Mouse (Mus musculus) urinary bladder, postnatal 25 days (tissue): ENCODE measurements around the gene Dspp.

Experiments
- DNase-seq: peaks from one replicate; pipeline ENCODE4 v3.0.0; 2022; ENCODE audit warnings: low spot score

Gene Dspp

DNA sequence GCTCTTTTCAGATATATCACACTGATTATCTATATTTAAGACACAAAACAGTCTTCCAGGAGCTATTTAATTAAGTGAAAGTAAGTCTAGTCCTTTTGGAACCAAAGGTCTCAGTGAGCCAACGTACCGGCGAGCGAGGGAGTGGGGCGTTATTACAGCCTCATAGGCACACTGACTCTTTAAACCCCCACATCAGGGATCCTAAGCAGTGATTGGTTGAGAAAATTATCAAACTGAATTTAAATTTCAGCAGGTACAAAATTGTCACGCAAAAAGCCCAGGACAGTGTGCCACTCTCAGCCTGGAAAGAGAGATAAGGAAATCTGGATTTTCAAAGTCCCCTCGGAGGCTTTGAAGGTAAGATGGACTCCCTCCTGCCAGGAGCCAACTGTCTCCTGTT, at the start of gene Dspp:
Gene Dspp, plus strand, starts transcription at position 301 of the 400 bp plus-strand sequence.
- DNase-seq: no peak

DNA sequence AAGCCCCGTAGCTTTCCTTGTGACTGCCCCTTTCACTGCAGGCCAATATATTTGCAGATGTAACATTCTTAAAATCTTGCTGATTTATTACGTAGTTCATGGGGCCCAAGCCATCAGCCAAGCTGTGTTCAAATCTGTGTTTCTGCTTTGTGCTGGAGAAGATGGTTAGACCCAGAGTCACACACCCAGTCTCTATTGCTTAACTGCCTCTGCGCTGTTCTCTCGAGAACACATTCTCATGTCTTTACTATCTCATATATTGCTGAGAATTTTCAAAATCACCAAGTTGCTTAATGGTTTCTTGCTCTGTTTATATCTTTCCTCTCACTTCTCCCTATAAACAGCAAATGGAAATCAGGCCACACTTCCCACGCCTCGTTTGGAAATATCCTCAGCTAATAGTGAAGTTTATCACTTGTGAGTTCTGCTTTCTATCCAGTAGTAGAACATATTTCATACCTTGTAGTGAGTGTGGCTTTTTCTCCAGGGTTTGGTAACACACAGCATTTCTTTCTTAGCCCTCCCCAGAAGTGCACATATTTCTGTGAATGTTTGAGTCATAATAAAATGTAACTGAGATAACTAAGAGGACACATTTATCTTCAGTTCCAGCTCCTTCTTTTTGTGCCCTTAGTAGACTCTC, 46.4 kb upstream of the Dspp start:
- DNase-seq: no peak

DNA sequence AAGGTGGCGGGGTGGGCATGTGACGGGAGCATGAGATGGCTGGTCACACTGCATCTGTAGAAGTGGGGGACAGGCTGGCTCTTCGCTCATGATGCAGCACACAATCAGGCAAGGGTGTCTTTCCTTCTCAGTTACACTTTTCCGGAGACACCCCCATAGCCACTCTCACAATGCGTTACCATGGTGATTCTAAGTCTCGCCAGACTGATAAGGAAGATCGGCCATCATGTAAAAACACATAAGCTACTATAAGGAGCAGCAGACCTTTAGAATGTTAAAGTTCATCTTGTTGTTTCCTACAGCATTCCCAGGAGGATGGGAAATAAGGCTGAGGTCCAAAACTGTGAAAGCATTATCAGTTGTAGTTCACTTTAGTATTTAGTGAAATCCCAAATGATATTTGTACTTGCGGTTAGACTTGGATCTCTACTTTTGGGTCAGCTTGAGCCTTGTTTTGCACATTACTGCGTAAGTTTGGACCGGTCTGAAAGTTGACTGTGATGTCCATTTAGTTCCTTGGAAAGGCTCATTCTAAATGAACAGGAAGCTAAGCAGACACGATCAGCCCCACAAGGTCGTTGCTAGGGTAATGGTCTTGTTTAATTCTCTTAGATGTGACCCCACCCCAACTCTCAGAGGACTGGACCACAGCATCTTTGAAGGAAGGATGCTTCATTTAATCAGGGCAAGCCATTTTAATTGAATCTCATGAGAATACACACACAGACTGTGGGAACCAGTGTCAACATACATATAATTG, 43.8 kb upstream of the Dspp start:
- no peak for DNase-seq

DNA sequence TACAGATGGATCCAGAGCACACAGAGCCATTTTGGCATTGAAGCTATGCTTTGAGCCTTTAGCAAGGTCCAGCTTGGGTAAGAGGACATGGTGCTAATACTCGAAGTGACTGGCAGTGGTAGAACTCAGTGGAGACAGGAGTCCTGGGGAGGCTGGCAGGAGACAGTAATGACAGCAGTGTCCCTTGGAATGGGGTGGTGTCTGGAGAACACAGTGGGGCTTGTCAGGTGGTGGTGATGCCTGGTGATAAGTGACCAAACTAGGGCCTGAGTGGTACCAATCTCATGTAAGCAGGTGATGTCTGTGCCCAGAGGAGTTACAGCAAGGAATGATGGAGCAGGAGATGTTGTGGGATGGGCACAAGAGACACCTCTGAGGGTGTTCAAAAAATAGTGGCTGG, 43.2 kb upstream of the Dspp start:
- no peak for DNase-seq

DNA sequence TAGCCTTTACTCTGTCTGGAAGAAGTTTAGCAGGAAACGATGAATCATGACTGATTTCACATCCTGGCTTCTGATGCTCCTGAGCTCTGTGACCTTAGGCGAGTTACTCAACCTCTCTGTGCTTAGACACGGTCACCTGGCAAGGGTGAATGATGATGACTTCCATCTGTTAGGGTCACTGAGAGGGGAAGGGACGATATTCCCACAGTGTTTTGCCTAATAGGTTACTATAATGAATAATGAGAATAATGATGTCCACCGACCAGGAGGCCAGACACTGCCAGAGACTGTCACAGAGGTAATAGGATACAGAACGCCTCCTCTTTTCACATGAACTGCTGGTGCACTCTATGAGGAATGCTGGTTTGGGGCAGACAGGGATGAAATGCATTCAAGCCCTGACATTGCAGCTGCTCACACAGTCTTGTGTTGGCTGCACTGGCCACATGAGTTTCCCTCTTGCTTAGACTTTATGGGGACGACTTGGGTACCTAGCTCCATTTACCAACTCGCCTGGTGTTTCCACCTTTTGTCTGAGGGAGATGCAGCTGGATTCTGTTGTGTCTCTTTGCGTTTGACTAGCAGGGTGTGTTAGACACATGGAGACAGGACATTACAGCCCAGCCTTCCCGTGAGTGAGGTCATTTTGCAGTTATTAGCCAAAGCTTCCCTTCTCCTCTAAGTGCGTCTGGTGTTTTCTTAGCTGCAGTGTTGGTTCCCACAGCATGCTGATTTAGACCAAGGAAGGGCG, 42.1 kb upstream of the Dspp start:
- DNase-seq: no peak

DNA sequence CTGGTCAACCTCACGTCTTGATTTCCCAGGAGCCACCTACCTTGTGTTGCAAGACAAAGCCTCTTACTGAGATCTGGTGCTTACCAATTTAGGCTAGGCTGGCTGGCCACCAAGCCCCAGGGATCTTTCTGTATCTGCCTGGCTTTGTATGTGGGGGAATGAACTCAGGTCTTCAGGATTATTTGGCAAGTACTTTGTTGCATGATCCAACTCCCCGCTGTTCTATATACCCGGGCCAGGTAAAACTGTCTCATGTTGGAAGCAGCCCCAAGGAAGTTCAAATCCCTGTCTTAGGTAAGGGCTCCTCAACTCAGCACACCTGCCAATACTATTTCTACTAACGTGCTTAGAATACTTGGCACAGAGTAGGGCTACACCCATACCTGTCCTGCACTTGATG, 39.6 kb upstream of the Dspp start:
- no peak for DNase-seq

DNA sequence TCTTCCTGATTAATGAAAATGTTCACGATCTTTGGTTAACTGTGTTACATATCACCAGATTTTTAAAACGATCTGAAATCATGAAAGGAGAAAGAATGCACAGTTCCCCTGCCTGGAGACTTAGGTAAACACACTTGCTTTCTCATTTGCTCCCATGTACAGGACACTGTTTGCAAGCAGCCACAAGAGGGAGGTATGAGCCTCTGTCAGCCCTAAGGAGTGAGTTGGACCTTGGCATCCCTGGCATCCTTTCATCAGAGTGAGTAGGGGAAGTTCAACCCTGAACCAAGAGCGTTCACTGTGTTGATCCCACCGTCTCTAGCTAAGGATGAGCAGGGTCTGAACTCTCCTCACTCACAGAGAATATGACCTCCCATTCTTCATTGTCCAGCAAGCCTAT, 39.0 kb upstream of the Dspp start:
- DNase-seq: no peak

DNA sequence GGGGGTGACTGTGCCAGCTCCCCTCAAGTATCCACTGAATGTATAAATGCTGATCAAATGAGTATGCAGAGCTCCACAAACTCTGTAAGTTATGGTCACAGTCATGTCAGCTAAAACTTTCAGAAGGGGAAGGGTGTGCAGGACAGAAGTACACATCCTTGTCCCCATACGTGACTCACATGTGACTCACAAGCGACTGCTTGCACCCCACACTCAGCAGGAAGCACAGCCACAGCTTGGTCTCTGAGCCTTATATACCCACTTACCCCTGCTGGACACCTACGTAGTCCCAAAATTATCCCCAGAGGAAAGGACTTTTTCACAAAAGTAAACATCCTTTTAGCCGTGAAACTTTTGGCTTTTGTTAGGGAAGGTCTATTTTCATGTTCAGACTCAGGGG, 36.8 kb upstream of the Dspp start:
- no peak for DNase-seq

DNA sequence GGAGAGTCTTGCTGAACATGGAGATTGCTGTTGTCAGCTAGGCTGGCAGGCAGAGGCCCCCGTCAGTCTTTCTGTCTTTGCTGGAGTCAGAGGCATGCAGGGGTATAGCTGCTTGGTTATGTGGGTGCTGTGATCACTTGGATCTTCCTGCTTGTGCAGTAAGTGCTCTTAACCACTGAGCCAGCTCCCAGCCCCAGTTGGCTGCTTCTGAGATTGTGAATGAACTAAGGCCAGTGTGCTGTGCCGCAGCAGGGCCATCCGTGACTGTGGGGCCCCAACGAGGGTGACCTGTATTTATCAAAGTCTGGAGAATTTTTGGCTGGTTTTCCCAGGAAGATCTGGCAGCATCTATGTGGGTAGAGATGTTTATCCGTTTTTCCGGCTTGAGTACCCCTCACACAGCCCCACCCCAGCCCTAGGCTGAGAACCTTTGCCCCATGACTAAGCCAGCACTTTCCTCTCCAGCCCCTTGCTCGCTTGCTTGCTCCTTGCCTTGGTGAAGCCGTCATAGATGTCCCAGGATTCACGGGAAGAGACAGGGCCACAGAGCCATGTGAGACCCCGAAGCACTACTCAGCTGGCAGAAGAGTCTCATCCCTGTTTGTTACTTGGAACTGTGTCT, 32.5 kb upstream of the Dspp start:
- no peak for DNase-seq

DNA sequence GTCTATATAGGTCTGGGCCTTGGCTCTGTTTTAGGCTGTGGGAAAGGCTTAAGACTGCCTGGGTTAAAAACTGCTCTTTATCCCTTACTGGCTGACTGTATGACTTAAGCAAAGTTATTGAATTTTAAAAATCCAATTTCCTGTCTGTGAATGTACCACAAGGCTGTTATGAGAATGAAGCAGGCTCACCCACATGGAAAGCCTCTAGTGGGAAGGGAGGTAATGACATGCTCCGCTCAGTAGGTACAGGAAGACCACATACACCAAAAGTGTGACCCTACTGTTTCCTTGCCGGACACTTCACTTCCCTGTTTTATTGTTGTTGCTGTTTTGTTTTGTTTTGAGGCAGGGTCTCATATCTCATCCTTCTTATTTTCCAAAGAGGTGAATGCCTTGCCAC, 29.4 kb upstream of the Dspp start:
- DNase-seq: no peak

DNA sequence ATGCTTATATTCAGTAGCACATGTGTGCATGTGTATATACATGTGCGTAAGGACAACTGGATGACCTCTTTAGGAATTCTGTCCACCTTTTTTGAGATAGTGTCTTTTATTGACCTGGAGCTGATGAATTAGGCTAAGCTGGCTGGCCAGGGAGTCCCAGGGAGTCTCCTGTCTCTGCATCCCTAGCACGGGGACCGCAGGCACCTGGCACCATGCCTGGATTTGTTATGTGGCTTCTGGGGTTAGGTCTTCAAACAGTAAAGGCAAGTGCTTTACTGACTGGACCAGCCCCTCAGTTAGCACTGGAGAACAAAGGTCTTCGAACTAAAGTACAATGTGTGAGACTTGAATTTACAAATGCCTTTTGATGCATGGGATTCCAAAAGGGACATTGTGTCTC, 26.5 kb upstream of the Dspp start:
- DNase-seq: no peak

DNA sequence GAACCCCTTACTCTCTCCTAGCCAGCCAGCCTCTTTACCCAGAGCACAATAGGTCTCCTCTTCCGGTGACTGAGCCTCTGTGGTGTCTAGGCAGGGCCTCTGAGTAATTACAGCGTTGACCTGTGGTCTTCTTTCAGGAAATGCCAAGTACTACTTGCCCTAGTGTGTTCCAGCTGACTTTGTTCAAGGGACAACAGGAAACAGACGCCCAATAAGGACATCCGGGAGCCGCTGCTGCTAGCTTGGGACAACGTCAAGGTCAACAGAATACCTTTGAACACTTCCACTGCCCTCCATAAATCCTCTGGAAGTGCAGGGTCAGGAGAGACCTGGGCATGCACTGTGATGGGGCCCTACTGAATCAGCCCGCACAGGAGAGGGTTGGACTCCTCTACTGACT, 21.2 kb upstream of the Dspp start:
- DNase-seq: no peak

DNA sequence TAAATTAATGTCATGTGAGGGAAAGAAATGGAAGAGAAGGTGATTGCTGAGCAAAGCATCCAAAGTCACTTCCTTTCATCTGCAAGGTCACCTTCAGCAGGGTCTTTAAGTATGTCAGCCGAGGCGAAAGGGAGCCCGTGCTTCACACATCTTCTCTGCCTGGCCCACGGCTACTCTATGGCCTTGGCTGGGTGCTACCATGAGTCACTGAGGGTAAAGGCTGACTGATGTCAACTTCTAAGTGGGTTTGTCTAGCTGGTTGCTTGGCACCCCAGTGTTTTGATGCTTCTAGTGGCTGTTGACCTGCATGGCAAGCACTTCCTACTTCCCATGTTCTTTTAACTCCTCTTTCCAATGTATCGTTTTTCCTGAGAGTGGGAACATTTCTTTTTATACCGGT, 20.3 kb upstream of the Dspp start:
- no peak for DNase-seq

DNA sequence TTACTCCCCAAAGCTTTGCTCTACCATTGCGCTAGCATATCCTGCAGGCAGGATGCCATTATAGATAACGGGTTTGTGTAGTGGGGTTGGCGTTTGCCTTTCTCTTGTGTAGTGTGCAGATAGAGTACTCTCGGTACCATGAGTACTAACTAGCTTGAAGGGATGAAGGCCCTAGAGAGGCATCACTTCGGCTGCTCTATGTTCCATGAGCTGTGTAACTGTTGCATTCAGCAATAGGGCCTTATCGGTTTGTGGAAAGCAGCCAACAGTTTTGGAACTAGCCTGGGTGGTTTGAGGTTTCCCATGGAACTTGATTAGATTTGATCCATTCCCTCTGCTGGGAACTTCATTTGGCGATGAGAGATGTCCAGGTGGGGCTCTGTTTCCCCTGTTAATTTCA, 12.8 kb upstream of the Dspp start:
- DNase-seq: no peak

DNA sequence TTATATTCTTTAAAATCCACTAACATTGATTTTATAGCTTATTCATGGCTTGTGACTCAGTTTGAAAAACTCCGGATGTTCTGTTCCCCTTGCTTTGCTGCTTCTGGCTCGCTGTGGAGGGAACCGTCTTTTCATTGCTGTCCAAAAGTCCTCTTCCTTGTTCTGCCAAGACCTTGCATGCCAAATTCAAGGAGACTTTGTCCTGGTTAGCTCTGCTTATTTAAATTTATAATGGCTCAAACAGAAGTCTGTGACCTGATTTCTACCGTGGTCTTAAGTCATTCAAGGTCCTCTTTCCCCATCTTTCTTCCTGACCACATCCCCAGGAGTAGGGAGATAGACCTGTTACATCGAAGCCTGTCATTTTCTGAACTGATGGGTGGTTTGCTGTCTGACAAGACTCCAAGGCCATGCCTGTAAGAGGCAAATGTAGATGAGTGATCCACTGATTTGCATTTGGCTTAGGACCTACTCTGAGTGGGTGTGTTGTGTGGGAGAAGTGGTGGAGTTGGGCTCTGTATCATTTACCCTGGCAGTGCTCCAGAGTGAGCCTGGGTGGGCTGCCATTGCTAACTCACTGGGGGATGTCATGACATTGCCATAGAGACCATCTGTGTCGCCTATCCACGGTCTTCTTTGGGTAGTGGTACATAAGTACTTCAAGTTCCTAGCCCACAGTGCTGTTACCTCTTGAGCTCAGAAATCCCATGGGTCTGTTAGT, 12.0 kb upstream of the Dspp start:
- no peak for DNase-seq

DNA sequence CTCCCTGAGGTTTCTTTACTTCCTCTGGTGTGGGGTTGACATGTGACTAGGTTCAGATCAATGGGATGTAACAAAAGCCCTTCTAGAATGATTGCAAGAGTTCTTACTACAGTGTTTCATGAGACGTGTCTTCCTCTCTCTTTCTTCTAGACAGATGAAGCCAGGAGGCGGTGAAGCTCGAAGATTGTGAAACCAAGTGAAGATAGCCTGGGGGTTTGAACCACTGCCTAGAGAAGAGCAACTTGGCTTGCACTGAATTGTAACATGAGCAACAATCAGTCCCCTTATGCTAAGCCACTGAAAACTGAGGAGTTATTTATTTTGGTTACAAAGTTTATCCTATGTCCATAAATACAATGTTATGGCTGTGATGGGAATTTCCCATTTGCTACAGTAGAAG, 9.9 kb upstream of the Dspp start:
- DNase-seq: no peak

DNA sequence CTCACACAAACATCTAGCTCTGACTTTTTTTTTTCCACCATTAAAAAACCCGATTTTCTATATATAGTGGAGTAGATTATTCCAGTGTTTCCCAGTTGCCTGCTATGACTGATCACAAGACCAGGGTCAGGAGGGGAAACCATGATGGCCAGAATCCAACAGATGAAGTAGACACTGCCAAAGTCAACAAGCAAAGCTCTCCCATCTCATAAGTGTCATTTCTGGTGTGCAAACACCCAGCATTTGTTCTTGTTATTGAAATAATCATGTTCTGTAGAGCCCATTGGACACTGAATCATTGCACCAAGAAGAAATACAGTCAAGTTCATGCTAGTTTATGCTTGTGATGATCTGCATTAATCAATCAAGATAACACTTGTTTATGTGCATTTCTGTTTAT, 9.1 kb upstream of the Dspp start:
- no peak for DNase-seq

DNA sequence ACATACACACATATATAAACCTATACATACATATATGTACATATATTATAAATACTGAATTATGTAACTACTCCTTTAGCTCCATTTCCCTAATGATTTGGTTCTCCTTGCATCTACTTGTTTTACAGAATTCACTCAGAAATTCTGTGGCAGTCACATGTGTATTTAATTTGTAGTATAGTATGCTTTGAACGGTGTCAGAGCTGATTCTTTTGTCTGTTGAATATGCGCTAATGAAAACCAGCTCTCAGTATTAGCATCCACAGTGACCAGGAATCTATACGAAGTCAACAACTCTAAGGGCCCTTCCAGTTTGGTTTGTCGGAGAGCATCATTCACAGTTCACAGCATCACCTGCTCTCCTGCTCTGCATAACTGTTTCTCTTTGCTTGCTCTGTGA, 7.0 kb upstream of the Dspp start:
- DNase-seq: no peak

DNA sequence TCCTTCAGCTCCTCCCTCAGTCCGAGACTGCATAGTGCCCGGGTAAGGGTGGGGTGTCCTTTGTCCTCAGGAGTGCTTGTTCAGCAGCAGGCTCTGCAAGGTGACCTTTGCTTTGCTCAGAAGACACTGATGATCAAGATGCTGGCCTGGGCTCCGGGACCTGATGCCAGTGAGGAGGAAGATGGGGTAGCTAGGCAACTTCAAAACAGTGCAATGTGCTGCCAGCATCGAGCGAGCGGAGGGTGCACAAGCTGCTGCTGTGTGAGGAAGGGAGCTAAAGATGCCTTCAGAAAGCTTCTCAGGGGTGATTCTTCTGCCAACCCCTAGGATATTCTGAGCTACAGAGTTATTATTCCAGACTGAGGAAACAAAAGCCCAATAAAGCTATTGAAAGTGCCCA, 2.6 kb downstream of the Dspp start:
- DNase-seq: no peak

DNA sequence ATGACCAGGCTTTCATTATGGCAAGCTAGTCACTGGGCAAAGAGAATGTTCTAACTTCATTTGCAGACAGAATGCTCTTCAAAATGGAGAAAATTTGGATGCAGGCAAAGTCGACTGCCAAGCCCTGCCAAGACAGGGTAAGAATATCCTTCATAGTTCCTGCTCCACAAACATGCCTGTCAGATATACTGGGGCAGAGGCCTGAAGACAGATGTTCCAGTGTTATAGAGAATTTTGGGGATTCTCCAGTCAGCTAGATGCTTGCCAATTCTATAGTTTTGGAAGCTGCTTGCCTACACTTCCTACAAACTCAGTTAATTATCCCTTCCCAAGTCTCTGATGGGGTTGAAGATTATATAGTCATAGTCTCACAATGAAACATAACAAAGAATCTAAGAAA, 13.2 kb downstream of the Dspp start:
- DNase-seq: no peak

DNA sequence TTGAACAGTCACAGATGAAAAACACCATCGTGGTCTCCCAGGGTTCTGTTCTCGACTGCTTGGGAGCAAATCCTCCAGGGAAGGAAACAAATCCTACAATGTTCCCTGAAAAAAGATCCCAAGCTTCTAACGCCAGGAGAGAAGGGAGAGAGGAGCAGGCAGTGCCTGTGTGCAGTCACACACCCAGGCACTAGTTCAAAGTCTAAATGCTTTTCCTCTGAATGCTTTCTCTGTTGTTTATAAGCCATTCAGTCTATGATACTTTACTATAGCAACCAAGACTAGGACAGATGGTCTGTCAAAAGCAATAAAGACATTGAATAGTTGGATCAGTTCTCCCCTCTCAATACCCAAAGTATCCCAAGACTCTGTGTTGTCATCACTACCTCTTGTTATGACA, 16.8 kb downstream of the Dspp start:
- DNase-seq: no peak

DNA sequence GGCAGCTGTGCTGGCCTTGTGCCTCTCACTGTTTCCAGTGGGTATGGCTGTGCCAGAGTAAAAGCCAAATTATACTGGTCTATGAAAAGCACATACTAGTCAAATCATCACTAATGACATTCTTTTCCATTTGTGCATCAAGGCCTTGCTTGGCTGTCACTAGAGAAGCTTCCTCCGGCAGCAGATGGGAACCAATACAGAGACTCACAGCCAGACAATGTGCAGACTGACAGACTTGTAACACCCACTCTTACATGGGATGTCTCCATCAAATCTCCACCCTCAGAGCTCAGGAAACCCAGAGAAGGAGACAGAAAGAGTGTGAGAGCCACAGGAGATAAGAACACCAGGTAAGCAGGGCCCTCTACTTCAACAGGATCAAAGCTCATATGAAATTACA, 24.6 kb downstream of the Dspp start:
- DNase-seq: no peak
